Mouse (Mus musculus) adrenal gland, postnatal 36 days (tissue): ENCODE results near the gene Ckap2l. TPM values are rescaled to one million over a fixed set of nuclear protein-coding genes. Genes with fewer than 3 reads are reported as not detected.

Experiments
- DNase-seq, 2 experiments: peaks; one replicate each; pipeline ENCODE4 v3.0.0; 2021; ENCODE audit warnings: mixed read lengths in 1 of 2
- total RNA-seq, 2 experiments: library from RNA; stranded (reverse); gene quantifications; 2 replicates each; pipeline ENCODE4 v1.2.3; 2021

Gene Ckap2l
- total RNA-seq, 2 experiments from 2014 or later = 3.0 to 3.5 TPM

DNA sequence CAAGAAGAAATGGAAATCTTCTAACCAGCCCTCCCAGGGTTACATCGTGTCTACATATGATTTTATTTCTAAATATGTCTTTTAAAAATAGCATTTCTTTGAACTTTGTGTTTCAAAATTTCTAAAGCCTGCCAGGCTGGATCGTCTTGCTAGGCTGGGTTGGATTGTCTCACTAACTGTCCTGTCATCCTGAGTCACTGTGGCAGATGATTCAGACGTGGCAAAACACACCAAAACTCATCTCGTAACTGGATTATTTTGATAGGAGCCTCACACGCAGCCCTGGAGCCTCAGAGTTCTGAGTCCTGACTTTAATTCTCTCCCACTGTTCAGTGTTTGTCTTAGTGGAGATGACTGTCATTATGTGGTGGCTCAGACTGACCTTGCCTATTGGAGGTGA is 33.9 kb downstream of the Ckap2l start:
- DNase-seq = peak; percentile 36 to 43

DNA sequence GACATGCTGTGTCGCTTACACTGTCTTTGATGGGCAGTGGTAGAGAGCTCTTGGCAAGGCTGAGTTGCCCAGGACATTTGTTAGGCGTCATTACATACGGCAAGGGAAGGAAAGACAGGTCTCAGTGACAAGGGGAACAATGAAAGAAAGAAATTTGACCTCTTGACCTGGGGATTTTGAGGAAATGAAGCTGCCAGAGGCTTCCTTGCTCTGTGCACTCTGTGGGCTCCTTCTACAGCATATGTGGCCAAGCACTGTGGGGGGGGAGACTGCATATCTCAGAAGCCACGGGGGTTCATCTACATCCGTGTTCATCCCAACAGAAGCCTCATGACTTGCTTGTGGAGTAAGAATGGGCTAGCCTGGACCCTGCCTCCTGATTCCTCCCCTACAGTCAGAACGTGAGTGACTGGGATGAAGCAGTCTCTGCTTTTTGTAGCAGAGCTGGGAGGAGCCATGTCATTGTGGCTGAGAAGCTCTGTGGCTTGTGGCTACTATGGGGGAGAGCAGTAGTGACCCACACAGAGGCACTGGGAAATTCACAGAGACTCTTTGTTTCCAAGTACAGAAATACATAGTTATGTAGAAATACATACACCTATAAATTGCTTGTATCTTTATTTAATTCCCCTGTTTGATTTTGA is 35.7 kb downstream of the Ckap2l start:
- DNase-seq = no peak

DNA sequence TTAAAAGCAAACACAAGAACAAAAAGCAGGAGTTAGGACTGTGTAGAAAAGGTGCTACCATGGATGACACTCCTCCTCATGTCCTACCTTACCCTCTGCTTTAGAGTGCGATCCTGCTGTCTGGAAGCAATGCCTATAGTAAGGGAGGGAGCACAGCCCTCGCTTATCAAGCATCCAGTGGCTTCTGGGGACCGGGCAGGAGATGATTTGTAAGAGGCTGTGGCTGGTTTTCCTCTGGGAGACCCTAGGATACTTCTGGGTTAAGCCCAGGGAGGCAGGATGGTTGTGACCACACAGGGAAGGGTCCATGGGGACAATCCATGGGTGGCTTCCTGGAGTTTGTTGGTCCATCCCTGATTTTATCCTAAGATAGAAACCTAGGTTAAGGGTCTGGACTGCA is 36.4 kb downstream of the Ckap2l start:
- no peak for DNase-seq

DNA sequence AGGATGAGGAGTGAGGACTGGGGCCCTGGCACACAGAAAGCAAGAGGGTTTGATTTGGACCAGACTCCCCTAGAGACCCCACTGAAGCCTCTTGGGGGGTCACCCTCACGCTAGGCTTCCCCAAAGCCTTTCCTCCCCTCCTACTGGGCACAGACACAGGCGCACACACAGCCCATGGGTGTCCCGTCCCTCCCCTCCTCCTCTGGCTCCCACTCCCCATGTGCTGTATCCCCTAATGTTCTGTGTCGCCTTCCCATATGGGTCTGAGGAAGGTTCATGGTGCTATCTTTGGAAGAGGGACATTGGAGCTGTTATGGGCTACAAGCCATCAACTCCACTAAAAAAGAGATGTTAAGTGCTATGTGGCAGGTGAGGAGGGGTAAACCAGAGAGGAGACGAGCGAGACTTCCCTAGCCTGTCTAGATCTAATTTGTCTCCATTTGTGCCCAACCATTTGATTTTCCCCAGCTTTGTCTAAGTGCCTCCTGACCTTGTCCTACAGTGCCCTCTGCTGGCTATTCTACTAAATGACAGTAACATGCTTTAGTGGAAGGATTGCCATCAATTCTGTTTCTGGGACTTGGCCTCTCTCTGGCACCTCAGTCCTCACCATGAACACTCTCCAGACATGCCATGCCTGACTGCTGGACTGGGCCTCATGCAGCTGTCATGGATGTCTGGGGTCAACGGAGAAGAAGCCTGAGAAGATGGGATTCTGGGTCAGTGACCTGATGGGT is 38.4 kb downstream of the Ckap2l start:
- DNase-seq = peak; percentile 21 to 75

DNA sequence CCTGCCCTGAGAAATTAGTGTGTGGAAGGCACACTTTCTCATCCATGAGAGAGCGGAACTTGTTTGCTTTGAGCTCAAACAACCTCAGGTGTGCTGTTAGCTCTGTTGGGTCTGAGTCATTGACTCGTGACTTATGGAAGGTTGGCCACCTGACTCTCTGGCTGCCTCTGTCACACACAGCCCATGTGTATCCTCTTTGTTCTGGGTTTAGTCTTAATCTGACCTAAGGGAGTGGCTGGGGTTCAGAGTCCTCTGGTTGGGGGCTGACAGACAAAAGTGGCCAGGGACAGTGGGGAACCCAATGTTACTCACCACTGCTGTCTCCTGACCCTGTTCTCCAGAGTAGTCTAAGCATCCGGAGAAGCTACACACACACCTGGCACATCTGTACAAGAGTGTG is 39.0 kb downstream of the Ckap2l start:
- no peak for DNase-seq

DNA sequence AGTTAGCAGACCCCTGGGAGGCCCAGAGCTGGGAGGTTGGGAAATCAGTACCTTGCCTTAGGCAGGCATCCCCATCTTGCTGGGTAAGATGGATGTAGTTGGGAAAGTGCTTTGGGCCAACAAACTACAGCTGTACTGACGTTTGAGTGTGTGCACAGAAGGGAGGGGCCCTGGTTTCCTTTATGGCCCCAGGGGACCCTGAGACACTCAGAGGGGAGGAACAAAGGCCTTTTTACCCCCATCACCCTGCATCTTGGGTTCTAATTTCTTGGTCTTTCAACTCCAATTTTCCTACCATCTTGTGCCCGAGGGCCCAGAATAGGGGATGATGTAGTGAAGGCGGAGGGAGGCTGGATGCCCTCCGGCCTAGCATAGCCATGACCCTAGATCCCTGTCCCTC is 41.0 kb downstream of the Ckap2l start:
- DNase-seq = no peak

DNA sequence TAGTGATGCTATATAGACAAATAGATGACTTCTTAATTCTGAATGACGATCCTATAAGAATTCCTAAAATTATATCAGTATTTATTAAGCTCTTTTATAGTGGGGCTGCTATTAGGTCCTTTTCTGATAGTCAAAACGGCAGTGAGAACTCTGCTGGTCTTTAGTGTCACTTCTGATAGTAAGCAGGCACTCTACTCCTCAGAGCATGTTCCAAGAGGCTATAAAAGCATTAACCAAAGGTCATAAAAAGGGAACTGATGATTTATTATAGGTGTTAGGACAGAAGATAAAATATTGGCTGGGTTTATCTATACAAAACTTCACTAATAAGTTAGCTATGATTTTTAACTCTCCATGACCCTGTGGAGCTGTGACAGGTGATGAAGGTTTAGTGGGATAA is 42.9 kb downstream of the Ckap2l start:
- no peak for DNase-seq

DNA sequence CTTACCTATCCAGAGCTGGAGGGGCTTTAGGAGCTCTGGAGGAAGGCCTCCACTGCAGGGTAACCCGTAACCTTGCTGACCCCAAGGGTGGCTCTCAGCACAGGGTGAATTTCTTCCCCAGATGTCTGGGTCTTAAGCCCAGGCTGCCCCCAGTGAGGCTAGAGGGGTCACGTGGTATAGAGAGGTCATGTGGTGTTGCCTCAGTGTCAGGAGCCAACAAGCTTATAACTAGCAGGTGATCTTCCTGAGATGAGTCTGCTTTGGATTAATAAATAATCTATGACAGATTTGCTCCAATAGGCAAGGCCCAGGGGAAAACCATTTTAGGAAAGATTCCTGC is 43.4 kb downstream of the Ckap2l start:
- DNase-seq = no peak

DNA sequence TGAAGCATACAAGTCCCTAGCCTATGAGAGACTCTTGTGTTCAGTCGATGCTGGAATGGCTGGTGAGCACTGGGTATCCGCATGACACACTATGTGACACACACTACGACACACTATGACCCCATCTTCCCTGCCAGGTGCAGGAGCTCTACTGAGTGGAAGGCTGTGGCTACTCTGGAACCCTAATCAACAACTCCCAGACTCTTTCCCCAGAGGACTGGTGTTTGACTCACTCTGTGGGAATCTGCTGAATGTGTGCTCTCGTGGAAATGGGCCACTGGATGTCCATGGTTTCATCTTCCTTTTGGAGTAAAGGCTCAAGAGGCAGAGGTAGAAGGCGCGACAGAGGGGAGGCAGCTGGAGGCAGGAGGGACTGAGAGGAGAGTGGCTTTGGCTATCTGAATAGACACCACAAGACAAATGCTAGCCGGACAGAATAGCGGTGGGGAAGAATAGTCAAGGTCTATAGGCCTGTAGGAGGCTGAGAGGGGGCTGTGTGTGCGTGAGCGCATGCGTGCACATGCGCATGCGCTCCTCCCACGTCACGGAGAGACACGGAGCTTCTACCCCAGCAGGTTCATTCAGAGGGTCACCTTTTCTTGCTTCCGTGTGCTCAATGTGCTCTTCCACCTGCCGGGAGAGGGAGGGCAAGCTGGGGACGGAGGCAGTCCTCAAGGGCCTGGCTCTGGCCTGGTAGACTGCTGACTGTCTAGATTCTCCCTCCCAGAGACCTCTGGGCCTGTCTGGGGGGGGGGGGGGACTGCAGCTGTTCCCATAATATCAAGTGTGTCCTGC is 44.0 kb downstream of the Ckap2l start:
- DNase-seq = no peak

DNA sequence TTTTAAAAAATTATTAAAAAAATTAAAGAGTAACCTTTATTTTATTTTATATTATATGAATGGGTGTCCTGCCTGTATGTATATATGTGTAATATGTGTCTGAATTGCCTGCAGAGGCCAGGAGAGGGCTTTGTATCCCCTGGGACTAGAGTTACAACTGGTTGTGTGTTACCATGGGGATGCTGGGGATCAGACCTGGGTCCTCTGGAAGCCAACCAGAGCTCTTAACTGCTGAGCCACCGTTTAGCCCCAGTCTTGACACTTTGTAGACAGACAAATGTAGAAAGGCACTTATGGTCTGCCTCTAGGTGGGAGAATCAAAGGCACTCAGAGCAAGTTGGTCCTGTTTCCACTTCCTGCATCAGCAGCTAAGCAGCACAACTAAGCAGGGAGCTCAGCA is 47.7 kb downstream of the Ckap2l start:
- DNase-seq = no peak

DNA sequence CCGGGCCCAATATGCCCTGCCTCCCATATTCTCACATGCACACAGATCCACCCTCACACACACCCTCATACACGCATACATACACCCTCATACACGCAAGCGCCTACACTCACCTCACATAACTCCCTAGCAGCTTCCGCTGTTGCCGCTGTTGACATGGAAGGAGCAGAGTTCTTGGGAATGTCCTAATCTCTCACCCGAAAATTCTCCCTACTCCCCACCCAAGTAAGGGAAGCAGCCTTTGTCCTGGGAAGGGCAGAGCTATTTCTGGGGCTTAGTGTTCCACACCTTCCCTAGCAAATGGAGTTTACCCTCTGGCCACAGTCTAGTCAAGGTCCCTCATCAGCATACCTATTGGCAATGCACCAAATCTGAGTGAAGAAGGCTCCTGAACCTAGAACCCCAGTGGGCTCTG is 49.3 kb downstream of the Ckap2l start:
- DNase-seq = no peak

DNA sequence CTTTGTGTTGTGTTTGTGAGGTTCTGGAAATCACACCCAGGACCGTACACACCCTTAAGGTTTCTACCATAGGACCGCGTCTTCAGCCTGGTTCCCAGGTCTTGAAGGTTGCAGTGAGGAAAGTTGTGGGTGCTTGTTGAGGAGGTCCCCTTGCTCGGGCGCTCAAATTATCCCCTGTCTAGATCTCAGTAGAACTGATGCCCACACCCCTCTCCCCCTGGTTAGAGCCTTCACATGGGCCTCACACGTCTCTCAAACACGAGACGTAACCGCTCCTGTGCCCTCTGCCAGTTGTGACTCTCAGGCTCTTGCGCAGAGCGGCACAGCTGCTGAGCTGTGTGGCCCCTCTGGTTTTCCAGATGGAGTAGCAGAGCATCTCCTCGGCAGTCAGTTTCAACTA is 50.1 kb downstream of the Ckap2l start:
- no peak for DNase-seq

DNA sequence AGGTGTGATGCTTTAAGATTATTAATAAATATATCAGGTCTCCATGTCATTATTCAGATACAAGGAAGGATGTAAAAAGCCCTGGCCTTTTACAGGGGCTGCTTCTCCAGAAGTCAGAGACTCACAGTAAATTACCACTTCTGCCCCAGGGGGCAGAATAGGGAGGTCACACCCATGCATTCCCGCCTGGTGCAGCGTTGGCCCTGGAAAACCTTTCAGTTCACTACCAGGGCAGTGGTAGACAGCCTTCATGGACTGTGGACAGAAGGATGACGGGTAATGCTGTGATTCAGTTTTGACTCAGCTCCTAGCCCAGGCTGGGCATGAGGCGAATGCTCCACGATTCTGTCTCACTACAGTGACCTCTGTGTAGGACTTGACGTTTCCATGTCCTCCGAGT is 50.6 kb downstream of the Ckap2l start:
- peak in 1 of 2 experiments; percentile 17 for DNase-seq

DNA sequence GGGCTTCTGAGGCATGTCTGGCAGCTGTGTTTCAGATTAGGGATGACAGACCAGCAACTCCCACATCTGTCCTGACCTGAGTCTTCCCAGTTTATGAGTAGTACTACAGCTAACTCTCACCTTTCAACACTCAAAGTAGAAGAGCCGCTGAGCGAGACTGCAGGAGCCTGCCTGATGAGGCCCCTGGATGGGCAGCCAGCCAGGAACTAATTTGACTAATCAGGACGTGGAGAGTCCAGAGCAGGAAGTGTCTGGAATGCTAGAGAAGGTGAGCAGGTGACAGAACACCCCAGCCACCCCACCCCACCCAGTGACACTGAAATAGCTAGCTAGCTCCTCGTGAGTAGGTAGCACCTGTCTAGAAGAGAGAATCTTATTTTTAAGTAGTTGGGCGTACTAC is 51.4 kb downstream of the Ckap2l start:
- no peak for DNase-seq

DNA sequence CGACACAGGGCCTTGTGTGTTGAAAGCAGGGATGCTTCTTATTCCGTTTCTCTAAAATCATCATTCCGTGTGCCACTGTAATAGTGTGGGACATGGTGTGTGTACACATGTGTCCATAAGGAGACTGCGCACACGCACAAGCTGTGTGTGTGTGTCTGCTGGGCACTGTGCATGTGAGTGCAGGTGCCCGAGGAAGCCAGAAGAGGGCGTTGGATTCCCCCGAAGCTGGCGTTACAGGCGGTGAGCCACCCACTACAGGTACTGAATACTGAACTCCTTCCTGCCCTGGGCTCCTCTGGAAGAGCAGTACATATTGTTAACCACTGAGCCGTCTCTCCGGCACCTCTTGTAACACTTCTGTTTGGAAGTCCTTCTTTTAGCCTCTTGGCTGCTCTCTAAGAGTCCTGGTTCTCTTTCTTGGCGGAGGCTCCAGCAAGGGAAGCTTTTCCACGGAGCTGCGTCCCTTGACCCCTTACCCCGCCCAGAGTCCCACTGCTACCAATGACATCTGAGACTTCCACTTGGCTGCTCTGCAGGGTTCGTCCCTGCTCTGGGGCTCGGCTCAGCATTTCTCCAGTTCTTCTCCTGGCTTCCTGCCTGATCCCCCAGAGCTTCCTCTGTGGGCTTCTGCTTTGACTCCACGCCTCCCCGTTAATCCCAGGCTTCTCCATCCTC is 52.4 kb downstream of the Ckap2l start:
- DNase-seq = no peak

DNA sequence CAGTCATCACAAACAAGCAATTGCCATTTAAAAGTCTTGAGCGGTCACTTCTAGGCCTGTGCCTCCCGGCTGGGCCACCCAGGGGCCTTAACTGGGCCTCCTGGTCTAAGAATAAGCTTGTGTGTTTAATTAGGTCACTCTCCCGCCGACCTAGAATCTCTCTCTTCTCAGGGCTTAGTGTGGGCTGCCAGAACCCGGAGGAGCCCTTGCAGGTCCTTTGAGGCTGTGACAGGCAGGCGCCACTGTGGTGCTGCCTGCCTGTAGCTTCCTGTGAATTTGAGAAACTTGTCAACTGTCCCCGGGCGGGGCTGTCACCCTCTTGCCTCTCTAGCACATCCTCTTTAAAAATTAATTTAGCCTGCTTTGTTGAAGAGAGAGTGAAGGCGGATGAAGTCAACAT is 53.2 kb downstream of the Ckap2l start:
- no peak for DNase-seq

DNA sequence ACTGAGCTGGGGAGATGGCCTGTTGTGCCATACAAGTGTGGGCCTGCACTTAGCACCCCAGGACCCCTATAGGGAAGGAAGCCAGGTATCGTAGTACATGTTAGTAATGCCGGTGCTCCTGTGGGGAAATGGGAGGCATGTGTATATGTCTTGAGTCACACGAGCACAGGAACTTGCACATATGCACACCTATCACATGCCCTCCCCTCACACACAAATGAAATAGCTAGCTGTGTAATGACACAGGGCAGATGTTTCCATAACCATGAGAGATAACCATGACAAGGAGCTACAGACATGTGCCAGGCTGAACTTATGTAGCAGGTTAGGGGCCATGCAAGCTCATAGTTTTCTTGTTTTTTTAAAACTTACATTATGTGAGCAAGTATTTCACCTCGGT is 54.0 kb downstream of the Ckap2l start:
- DNase-seq = no peak

DNA sequence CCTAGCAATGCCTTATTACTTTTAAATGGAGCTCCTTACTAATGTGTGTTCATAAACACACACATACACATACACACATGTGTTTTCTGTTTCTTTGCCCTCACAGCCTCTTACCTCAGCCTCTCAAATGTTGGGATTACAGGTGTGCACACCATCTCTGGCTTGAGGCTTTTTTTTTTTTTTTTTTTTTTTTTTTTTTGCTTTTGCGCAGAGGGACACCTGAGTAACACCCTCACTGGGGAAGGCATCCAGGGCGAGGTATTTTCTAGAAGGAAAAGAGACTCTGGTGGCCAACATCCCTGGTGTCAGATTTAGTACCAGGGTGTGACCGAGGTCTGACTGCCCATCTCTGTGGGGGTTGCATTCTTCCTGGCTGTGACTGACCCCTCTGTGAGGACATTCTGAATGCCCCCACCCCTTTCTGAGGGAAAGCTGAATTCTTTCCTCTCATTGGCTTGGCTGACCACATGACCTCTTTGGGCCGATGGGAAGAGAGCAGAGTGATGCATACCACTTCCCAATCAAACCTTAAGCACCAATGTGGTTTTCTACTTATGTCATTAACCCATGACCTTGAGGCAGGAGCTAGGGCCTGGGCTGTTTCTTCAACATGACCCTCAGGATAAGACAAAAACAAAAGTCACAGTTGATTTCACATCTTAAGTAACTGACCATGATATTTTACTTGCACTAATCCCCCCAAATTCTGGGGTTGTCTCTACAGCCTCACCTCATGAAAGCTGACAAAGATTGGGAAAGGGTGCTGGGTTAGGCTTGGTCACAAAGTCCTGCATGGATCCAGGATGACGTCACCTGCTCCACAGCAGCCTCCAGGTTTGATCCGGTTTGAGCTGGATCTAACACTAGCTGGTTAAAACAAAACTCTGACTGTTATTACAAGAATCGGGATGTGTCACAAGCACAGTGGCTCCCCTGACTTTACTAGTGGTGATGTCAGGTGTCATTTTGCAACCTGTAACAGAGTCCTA is 54.9 kb downstream of the Ckap2l start:
- DNase-seq = no peak

DNA sequence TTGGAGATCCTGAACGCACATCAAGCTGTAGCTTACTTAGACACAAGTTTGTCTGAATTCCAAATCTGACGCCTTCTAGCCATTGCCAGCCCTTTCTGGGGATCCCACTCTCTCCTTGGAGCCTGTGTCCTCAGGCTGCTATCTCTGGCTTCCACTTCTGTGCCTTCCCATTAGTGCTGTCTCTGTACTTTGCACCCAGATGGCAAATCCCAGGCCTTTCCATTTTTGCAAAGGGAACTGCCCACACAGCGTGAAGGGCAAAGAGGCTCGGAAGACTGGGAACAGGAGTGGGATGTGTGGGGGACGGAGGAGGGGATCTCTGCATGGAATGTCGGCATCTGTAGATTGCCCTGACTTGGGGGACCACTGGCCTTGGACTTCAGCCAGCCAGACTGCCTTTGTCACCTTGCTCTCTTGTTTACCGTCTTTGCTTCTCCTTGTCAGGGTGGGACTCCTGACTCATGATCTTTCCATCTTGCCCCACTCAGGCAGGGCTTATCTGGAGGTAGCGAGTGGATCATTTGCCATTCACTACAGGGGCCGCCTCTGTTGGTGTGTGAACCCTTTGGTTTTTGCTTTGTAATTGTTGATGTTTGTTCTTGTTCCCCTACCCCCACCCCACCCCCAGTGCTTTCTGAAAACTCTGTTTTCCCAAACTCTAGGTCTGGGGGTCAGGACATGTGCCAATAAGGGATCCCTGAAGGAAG is 56.1 kb downstream of the Ckap2l start:
- no peak for DNase-seq

DNA sequence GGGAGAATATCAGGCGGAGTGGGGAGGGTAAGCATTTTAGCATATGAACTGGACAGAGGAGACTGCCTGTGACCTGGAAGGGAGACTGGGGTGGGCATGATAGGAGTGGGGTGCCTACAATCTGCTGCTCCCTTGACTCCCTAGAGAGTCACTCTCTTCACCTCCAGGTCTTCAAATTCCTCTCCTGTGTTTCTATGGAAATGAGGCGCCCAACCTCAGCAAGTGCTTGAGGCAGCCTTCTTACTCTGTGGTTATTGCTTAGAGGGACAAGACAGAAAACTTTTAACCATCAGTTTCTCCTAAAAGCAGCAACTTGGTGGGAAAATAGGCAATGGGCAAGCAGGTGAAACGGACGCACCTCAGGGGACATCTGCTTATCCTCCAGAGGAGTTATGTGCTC is 60.5 kb downstream of the Ckap2l start:
- DNase-seq = no peak

DNA sequence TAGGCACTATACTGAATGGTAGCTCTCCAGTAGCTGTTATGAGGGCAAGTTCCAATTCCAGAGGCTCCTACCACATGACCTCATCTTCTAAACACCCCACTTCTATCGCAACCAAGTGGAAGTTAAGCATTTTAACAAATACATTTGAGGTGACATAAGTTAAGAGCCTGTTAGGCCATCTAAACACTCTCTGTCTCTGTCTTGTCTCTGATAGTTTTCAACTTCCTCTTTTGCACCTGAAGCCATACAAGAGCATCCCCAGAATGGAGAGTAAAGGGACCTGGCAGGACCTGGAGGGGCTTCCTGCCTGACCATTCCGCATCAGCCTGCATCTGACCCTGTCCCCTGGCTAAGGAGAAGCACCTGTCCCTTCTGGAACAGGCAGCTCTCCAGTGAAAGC is 62.3 kb downstream of the Ckap2l start:
- no peak for DNase-seq
